Mouse (Mus musculus): ENCODE results near the gene Copb1. TPM values are rescaled to one million over a fixed set of nuclear protein-coding genes. Genes with fewer than 3 reads are reported as not detected.

Copb1 gene
- total RNA-seq (2021) = 10 to 100 TPM; 43.7 to 44.1 TPM

GRCm38 (mm10) chr7:114253885-114254833, at the start of gene Copb1:
TSS of gene Copb1 (minus strand) at chr7:114254711.
- intact Hi-C loops (cut with DNase I) = loop anchor here (2.0 kb wide), 1 partner anchor 21 kb away; no protein-coding TSS in a partner anchor
- peak; percentile 92 to 93 for DNase-seq

GRCm38 (mm10) chr7:114301293-114301782, 46.8 kb upstream of the Copb1 start:
- DNase-seq = no peak
- intact Hi-C loops (cut with DNase I) = no loop called here

GRCm38 (mm10) chr7:114300782-114301181, 46.3 kb upstream of the Copb1 start:
- DNase-seq = no peak
- intact Hi-C loops (cut with DNase I) = no loop called here

- DNase-seq = no peak
- intact Hi-C loops (cut with DNase I) = no loop called here
Measured at GRCm38 (mm10) chr7:114299247-114299646, 44.7 kb upstream of the Copb1 start.

DNA sequence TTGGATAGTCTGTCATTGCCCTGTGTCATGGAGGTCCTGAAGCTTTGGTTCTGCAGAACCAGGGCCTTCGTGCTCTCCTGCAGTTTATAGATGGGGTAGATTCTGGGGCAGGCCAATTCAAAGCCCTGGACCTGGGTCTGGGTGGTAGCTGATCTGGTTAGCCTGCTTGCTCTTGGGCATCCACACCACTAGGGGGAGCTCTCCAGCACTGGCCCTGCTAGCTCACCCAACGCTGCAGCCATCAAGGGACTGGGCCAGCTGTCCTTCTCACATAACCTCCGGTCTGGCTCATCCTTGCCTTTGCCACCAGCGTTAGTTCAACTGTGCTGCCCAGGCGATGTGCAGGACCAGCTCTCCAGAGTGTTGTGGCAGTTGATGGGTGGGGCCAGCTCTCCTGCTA, 40.2 kb upstream of the Copb1 start:
- intact Hi-C loops (cut with DNase I) = loop anchor here (5.0 kb wide), 1 partner anchor 123 kb away; the partner anchor contains the start of gene Pde3b
- DNase-seq = no peak

- intact Hi-C loops (cut with DNase I) = loop anchor here (5.0 kb wide), 1 partner anchor 123 kb away; the partner anchor contains the start of gene Pde3b
- no peak for DNase-seq
Measured at GRCm38 (mm10) chr7:114293903-114294302, 39.4 kb upstream of the Copb1 start.

- intact Hi-C loops (cut with DNase I) = loop anchor here (5.0 kb wide), 1 partner anchor 125 kb away; the partner anchor contains the start of gene Pde3b
- peak; percentile 81 to 82 for DNase-seq
Measured at GRCm38 (mm10) chr7:114292501-114292971, 38.0 kb upstream of the Copb1 start.

DNA sequence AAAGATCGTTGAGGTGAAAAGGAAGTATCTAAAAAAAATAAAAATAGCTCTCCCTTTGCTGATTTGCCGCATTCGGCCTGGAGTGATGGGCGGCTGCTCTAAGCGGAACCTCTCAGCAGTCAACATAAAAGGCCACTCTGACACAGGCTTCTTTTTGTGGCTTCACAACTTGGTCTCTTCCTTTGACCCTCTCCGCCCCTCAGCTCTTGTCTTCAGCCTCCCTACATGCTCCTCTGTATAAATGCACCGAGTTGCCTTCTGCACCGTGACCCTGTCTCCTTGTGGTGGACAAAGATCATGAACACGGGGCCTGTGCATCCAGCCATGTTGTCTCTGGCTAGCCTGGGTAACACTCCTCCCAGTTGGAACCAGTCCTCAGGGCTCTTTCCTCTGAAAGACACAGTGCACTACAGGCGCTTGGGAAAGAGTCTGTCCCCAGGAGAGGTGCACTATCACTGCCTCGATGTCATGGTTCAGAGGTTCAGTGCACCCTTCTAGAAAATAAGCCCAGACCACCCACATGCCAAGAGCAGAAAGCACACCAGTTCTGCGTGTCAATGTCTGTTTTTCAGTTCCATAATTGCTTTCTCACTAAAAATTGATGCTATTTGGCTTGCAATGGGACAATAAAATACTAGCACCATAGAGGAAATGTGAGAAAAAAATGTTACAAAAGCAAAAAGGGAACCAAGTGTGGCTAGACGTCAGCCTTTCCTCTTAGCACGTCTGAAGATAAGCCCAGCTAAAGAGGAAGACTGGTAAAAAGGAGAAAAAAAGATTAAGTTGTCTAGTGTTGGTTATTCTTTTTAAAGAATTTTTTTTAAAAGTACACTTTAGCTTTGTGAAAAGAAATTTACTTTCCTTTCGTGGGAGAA, 37.2 kb upstream of the Copb1 start:
- intact Hi-C loops (cut with DNase I) = loop anchor here (5.0 kb wide), 1 partner anchor 126 kb away; the partner anchor contains the start of gene Pde3b
- peak; percentile 36 to 41 for DNase-seq

GRCm38 (mm10) chr7:114290078-114290506, 35.6 kb upstream of the Copb1 start:
- intact Hi-C loops (cut with DNase I) = loop anchor here (5.0 kb wide), 1 partner anchor 127 kb away; the partner anchor contains the start of gene Pde3b
- DNase-seq = no peak

DNA sequence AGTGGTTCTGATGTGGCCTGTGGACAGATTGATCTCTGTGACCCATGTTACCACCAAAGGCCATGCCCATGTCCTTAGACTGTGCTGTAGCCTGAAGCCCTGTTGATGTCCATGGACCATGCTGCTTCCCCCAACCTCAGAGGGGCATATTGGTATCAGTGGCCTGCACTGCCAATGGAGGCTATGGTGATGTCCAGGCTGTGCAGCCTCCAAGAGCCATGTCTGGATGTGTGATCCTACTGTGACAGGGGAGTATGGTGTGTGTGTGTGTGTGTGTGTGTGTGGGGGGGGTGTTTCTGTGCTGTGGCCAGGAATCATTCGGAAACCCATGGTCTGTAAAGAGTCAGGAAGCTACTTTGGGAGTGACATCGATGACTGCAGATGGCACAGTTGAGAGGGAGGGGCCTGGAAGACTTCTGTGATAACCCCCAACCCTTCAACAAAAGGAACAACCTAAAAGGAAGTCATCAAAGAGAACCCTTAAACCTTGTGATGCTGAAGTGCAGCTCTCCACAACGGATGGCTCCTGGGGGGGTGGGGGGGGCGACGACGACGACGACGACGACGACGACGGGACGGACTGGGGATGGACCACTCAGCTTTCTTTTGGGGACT, 29.9 kb upstream of the Copb1 start:
- intact Hi-C loops (cut with DNase I) = loop anchor here (5.0 kb wide), 3 partner anchors 33 to 278 kb away; partner anchors contain the start of gene Cyp2r1
- no peak for DNase-seq

- DNase-seq = no peak
- intact Hi-C loops (cut with DNase I) = loop anchor here (5.0 kb wide), 3 partner anchors 34 to 279 kb away; partner anchors contain the start of gene Cyp2r1
Measured at GRCm38 (mm10) chr7:114283006-114283405, 28.5 kb upstream of the Copb1 start.

DNA sequence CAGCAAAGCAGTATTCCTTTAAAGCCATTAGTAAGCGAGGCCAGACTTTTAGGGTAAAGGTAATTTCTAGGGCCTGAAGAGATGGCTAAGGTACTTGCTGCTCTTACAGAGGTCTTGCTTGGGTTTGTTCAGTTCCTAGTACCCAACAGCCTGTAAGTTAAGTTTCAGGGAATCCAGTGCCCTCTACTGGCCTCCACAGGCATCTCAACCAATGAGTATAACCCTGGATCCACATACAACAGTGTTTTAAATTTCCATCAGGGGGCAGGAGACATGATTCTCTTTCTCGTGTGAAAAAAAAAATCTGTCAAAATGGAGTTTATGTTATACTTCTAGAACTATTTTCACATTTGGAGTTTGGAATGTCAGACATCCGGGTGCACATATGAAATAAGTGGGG, 27.2 kb upstream of the Copb1 start:
- peak in 1 of 2 experiments; percentile 36 for DNase-seq
- intact Hi-C loops (cut with DNase I) = loop anchor here (5.0 kb wide), 3 partner anchors 36 to 281 kb away; partner anchors contain the start of gene Cyp2r1

- DNase-seq = peak; percentile 95 to 99
- intact Hi-C loops (cut with DNase I) = loop anchor here (2.0 to 10.0 kb wide), 4 partner anchors 139 to 359 kb away; partner anchors contain the start of genes Calca, Pde3b and Rras2
Measured at GRCm38 (mm10) chr7:114276005-114276752, 21.7 kb upstream of the Copb1 start, which contains the start of gene Psma1. TSS of gene Psma1 (minus strand) at chr7:114276118.

DNA sequence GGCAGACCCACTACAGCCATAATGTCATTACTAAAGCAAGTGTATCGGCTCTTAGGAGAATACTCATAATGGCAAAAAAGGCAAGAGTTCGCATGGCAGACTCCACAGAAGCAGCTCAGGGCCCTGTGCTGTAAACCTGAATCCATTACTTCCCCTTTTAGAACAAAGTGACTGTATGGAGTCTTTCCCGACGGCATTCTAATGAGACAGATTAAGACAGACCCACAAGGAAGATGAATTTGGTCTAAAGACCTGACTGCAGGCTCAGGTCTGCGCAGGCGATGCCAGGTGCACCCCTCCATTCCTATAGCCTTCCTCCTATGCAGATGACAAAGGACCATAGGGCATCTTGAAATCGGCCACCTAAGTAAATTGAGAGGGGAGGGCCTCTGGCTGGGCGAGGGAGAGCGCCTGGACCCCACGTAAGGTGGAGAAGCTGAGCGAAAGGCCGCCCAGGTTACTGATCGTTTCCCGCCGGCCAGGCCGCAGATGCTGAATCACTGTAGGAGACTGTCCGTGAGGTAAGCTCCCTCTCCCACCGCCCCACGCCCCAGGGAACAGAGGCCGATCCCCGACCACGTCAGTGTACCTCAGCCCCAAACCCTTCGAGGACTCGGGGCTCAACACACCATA, 21.0 kb upstream of the Copb1 start:
- intact Hi-C loops (cut with DNase I) = loop anchor here (2.0 to 10.0 kb wide), 5 partner anchors 21 to 359 kb away; partner anchors contain the start of genes Calca, Copb1, Pde3b and Rras2
- no peak for DNase-seq

DNA sequence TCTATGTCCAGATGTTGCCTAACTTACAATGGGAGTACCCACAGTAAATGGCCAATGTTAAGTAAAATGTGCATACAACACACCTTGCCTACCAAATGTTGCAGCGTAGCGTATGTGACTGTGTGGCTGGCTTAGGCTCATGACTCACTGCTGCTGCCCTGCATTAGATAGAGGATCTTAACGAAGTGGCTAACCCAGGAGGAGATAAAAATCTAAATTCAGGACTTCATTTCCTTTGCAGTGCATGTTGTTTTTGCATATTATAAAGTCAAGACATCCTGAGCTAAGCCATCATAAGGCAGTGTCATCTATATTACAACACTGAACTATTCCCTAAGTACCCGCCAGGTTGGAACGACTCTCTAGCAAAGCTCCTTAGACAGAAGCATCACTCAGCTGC, 13.9 kb upstream of the Copb1 start:
- intact Hi-C loops (cut with DNase I) = no loop called here

DNA sequence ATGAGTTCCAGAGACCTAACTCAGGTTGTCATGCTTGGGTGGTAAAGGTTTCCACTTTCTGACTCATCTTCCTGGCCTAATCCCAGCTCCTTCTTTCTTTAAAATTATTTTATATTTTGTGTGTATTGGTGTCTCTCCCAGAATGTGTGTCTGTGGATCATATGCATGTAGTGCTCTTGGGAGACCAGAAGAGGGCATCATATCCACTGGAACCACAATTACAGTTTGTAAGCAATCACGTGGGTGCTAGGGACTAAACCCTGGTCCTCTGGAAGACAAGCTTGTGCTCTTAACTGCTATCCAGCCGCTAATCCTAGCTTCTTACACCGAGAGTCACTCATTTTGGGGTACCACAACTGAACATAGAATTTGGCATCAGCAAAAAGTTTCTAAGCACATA, 2.8 kb downstream of the Copb1 start:
- intact Hi-C loops (cut with DNase I) = no loop called here
- no peak for DNase-seq

More for the DNA sequence above, 13.9 kb upstream of the Copb1 start:
- DNase-seq = no peak

- no peak for DNase-seq
- intact Hi-C loops (cut with DNase I) = loop anchor here (2.0 kb wide), 1 partner anchor 13 kb away; no protein-coding TSS in a partner anchor
Measured at GRCm38 (mm10) chr7:114233980-114234379, 20.5 kb downstream of the Copb1 start.

GRCm38 (mm10) chr7:114232982-114233381, 21.5 kb downstream of the Copb1 start:
- DNase-seq = no peak
- intact Hi-C loops (cut with DNase I) = loop anchor here (2.0 kb wide), 1 partner anchor 14 kb away; no protein-coding TSS in a partner anchor
